Mouse (Mus musculus): Measurements from ENCODE around the gene Il34. TPM values are rescaled to one million over a fixed set of nuclear protein-coding genes. Genes with fewer than 3 reads are reported as not detected.

Gene Il34
- polyA plus RNA-seq, 1 experiment from 2014 or later = 8.8 TPM

DNA sequence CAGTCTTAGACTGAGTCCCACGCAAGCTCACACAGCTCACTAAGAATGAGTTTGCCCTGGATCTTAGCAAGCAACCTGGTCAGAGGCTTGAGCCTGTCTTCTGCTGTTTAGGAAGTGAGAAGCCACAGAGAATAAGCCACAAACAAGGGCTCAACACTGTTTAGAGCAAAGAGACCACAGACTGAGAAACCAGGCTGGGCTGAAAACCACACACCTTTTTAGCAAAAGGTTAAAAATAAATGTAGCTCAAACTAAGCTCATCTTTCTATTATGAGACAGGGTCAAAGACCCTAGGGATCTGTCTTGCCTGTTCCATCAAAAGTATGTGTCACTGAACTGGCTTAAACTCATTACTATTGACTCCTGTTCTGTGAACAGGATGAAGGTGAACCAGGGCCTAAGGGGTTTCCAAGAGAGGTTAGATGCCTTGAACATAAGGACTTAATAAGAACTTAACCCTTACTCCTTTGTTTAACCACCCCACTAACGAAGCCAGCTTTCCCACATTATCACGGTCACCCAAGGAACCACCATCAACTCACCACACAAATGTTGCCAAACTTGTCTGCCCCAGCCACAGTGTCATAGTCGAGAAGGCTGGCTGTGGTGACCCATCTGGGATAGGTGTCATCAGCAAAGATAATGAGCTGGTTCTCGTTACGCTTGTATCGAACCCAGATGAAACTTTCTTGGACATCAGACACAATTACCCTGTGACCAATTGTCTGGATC, 7.5 kb upstream of the Il34 start:
- Histone ChIP-seq H3K9me3 (ENCODE audit: control insufficient read depth, low read length) (no peaks in the 10 kb centered on the region), H3K27ac (ENCODE audit: low read depth, low read length) (no peak overlapping the region), H3K36me3 (ENCODE audit: control insufficient read depth, insufficient read depth, low read length) (peaks cover 71% of the 10 kb centered on the region), H3K27me3 (replicated peaks; ENCODE audit: control insufficient read depth, insufficient read depth, low read length) (no peaks in the 10 kb centered on the region), H3K4me2 (ENCODE audit: low read length) (no peak overlapping the region), H3K4me1 (ENCODE audit: control insufficient read depth, insufficient read depth, low read depth, low read length) (no peaks in the 10 kb centered on the region), H3K4me3 (ENCODE audit: low read length) (no peak overlapping the region), H3K9ac (ENCODE audit: low read depth, low read length) (no peak overlapping the region)
- WGBS = 93% methylated on average over 7 of the region's 7 CpGs
- no peak for ATAC-seq

DNA sequence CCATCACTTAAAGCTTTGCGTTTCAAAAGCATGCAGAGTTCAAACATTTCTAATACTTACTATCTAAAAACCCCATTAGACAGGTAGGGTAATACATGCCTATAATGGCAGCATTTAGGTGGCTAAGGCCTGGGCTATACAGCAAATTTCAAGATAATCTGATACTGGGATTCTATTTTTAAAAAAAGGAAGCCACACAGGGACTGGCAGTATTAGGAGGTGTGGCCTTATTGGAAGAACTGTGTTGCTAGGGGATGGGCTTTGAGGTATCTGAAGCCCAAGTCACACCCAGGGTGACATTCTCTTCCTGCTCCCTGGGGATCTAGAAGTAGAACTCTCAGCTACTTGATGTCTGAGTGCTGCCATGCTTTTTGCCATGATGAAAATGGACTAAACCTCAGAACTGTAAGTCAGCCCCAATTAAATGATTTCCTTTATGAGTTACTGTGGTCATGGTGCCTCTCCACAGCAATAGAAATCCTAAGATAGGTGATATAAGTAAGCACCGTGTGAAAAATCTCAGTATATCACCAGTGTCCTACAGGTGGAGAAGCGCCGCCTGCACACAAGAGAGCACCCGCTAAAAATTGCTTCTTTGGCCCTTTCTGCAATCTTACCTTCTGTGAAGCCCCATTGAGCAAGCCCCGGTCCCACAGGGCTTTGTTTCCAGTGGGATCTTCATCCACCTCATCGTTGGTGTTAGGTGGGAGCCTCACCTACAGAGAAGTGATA, 6.8 kb upstream of the Il34 start:
- whole genome bisulfite sequencing = 95% methylated on average over 7 of the region's 7 CpGs
- Histone ChIP-seq H3K4me2 (ENCODE audit: low read length) (no peak overlapping the region), H3K4me1 (ENCODE audit: control insufficient read depth, insufficient read depth, low read depth, low read length) (no peaks in the 10 kb centered on the region), H3K36me3 (ENCODE audit: control insufficient read depth, insufficient read depth, low read length) (peaks cover 68% of the 10 kb centered on the region), H3K27me3 (replicated peaks; ENCODE audit: control insufficient read depth, insufficient read depth, low read length) (no peaks in the 10 kb centered on the region), H3K9ac (ENCODE audit: low read depth, low read length) (no peak overlapping the region), H3K9me3 (ENCODE audit: control insufficient read depth, low read length) (no peaks in the 10 kb centered on the region), H3K27ac (ENCODE audit: low read depth, low read length) (no peak overlapping the region), H3K4me3 (ENCODE audit: low read length) (no peak overlapping the region)
- no peak for ATAC-seq

DNA sequence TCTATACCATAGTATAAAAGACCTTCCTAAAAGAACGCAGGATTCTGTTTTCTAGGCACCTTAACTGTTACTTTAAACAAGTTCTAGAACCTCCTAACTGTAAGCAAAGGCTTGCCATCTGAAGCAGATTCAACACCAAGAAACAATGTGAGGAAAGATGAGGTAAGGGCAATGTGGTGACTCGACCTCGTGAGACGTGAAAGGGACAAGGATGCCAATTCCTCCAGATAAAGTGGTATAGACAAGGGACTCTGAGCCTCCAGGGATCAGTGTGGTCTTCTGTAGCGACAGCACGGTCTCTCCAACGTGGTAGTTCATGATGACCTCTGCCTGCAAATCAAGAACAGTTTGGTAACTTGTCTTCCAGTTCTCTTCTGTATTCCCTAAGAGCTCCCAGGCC, 6.1 kb upstream of the Il34 start:
- no peak overlapping the region for H3K4me3 ChIP-seq (ENCODE audit: low read length)
- H3K9me3 ChIP-seq (ENCODE audit: control insufficient read depth, low read length) = no peaks in the 10 kb centered on the region
- ATAC-seq = no peak
- H3K4me2 ChIP-seq (ENCODE audit: low read length) = no peak overlapping the region
- 94% methylated on average over 7 of the region's 7 CpGs for WGBS
- no peaks in the 10 kb centered on the region for H3K4me1 ChIP-seq (ENCODE audit: control insufficient read depth, insufficient read depth, low read depth, low read length)
- H3K27ac ChIP-seq (ENCODE audit: low read depth, low read length) = no peak overlapping the region
- H3K27me3 ChIP-seq (replicated peaks; ENCODE audit: control insufficient read depth, insufficient read depth, low read length) = no peaks in the 10 kb centered on the region
- no peak overlapping the region for H3K9ac ChIP-seq (ENCODE audit: low read depth, low read length)
- peaks cover 62% of the 10 kb centered on the region for H3K36me3 ChIP-seq (ENCODE audit: control insufficient read depth, insufficient read depth, low read length)

DNA sequence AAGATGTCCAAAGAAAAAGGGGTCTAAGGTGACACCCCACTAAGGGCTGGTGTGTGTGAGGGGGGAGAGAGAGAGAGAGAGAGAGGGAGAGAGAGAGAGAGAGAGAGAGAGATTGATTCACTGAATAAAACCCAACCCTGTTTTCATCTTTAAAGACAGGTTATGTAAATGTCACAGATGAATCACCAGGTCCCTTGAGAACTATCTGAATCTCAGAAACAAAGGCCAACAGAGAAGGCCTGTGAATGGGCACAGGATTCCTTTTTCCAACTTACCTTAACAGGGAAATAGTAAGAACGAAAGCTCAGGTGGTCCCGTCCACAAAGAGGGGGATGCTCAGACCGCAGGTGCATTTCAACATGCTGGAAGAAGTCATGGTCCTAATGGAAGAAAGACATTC, 5.4 kb upstream of the Il34 start:
- H3K27ac ChIP-seq (ENCODE audit: low read depth, low read length) = no peak overlapping the region
- H3K36me3 ChIP-seq (ENCODE audit: control insufficient read depth, insufficient read depth, low read length) = peaks cover 59% of the 10 kb centered on the region
- no peaks in the 10 kb centered on the region for H3K9me3 ChIP-seq (ENCODE audit: control insufficient read depth, low read length)
- no peak overlapping the region for H3K4me2 ChIP-seq (ENCODE audit: low read length)
- H3K4me1 ChIP-seq (ENCODE audit: control insufficient read depth, insufficient read depth, low read depth, low read length) = no peaks in the 10 kb centered on the region
- WGBS = 92% methylated on average over 3 of the region's 3 CpGs
- no peaks in the 10 kb centered on the region for H3K27me3 ChIP-seq (replicated peaks; ENCODE audit: control insufficient read depth, insufficient read depth, low read length)
- ATAC-seq = no peak
- no peak overlapping the region for H3K9ac ChIP-seq (ENCODE audit: low read depth, low read length)
- no peak overlapping the region for H3K4me3 ChIP-seq (ENCODE audit: low read length)

DNA sequence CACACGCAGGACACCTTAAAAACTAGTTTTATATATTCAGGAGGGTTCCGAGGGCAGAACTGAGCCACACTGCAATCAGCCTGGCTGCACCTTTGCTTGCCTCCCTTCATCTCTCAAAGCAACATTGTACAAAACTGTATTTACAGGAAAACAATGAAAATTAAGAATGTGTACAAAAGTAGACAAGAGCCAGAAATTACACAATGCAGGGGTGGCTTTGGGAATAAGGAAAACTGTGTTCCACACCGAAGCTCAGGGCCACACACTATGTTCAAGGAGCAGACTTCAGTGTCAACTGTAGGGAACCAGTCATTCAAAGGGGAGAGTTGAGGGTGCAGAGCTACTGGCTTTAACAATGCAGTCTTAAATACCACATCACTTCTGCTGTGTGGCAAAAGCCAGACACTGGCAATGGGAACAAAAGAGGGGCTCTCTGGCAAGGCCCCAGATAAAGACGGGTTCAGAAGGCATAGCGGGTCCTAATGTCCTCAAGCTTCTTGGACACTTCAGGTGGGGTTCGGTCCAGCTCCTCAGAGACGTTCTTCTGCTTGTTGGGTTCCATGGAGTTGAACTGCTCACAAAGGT, 4.8 kb upstream of the Il34 start:
- Histone ChIP-seq H3K9ac (ENCODE audit: low read depth, low read length) (no peak overlapping the region), H3K36me3 (ENCODE audit: control insufficient read depth, insufficient read depth, low read length) (peaks cover 54% of the 10 kb centered on the region), H3K4me2 (ENCODE audit: low read length) (no peak overlapping the region), H3K27me3 (replicated peaks; ENCODE audit: control insufficient read depth, insufficient read depth, low read length) (no peaks in the 10 kb centered on the region), H3K4me3 (ENCODE audit: low read length) (no peak overlapping the region), H3K27ac (ENCODE audit: low read depth, low read length) (no peak overlapping the region), H3K9me3 (ENCODE audit: control insufficient read depth, low read length) (no peaks in the 10 kb centered on the region), H3K4me1 (ENCODE audit: control insufficient read depth, insufficient read depth, low read depth, low read length) (no peaks in the 10 kb centered on the region)
- no peak for ATAC-seq
- WGBS = 83% methylated on average over 7 of the region's 7 CpGs

DNA sequence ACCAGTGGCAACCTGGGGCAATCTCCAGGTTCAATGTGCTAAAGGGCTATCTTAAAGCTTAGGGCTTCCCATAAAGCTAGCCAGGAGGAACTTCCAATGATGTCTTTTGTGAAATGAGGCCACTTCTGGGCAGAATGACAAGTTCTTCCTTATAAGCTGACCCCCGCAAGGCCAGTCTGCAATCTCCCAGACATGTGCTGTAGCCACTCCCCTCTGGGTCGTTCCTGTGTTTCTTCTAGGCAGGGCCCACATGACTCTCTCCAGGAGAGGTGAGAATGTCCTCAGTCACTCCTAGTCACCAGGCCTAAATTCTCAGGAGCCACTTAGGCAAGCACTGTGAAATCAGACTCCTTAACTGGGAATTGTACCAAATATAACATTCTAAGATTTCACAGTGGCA, 4.1 kb upstream of the Il34 start:
- no peak for ATAC-seq
- Histone ChIP-seq H3K4me2 (ENCODE audit: low read length) (no peak overlapping the region), H3K9ac (ENCODE audit: low read depth, low read length) (no peak overlapping the region), H3K36me3 (ENCODE audit: control insufficient read depth, insufficient read depth, low read length) (peaks cover 49% of the 10 kb centered on the region), H3K4me3 (ENCODE audit: low read length) (no peak overlapping the region), H3K9me3 (ENCODE audit: control insufficient read depth, low read length) (no peaks in the 10 kb centered on the region), H3K27ac (ENCODE audit: low read depth, low read length) (no peak overlapping the region), H3K27me3 (replicated peaks; ENCODE audit: control insufficient read depth, insufficient read depth, low read length) (no peaks in the 10 kb centered on the region), H3K4me1 (ENCODE audit: control insufficient read depth, insufficient read depth, low read depth, low read length) (no peaks in the 10 kb centered on the region)
- WGBS = 66% methylated on average over 2 of the region's 2 CpGs

DNA sequence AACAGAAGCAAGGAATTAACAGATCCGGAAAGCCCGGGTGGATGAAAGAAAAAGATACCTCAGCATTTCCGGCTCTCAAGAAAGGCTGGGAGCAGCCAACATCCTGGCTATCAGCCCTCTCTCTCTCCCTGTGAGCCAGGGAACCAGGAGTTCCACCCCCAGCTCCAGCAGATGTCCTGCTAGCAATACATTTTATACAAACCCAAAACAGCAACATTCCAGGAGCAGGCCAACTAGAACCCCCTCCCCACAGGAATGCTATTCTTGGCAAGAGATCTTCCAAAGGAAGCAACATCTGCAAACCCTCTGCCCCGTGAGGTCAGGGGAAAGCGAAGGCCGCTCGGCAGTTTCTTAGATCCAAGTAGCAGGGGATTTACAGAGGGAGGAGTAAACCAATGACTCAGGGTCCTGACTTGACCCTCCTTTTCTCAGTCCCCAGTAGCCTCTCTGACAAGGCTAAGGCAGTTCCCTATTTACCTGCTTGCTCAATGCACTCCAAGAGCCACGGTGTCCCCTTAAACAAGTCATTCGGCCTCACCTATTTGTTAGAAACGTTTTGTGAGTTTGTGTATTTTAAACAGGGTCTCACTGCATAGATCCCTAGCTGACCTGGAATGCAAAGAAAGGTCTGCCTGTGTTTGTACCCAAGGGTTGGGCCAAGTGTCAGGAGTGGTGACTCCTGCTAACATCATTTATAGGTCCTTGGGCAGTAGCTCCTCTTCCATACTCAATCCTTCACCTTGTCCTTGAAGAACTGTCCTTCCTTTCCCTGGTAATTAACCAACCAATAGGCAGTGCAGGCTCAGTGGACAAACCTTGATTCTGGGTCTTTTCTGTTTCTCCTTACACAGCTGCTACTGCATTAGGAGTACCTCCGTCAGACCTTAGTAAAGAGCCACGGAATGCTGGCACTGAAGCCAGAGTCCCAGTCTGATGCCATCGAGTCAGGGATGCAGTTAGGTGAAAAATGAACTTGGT, 3.1 kb upstream of the Il34 start:
- Histone ChIP-seq H3K4me2 (ENCODE audit: low read length) (no peak overlapping the region), H3K9ac (ENCODE audit: low read depth, low read length) (no peak overlapping the region), H3K27ac (ENCODE audit: low read depth, low read length) (no peak overlapping the region), H3K9me3 (ENCODE audit: control insufficient read depth, low read length) (no peaks in the 10 kb centered on the region), H3K36me3 (ENCODE audit: control insufficient read depth, insufficient read depth, low read length) (peaks cover 38% of the 10 kb centered on the region), H3K4me1 (ENCODE audit: control insufficient read depth, insufficient read depth, low read depth, low read length) (no peaks in the 10 kb centered on the region), H3K27me3 (replicated peaks; ENCODE audit: control insufficient read depth, insufficient read depth, low read length) (no peaks in the 10 kb centered on the region), H3K4me3 (ENCODE audit: low read length) (no peak overlapping the region)
- no peak for ATAC-seq
- WGBS = 61% methylated on average over 13 of the region's 13 CpGs

DNA sequence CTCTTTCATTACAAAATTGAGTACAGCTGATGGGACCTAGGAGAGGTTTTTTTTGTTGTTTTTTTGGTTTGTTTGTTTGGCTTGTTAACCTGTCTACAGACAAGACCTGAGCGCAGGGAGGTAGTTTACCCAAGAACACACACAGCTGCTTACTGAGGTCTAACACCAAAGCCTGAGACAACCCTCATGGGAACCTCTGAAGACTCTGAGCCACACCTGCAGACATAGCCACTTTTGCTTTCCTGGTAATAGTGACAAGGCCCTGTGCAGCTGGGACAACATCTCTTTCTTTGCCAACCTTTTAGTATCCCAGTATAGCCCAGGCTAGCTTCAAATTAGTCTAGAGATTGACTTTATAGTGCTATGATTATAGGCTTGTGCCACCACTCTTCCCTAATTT, 422 bp upstream of the Il34 start:
- Histone ChIP-seq H3K4me3 (ENCODE audit: low read length) (no peak overlapping the region), H3K27ac (ENCODE audit: low read depth, low read length) (no peak overlapping the region), H3K27me3 (replicated peaks; ENCODE audit: control insufficient read depth, insufficient read depth, low read length) (no peaks in the 10 kb centered on the region), H3K36me3 (ENCODE audit: control insufficient read depth, insufficient read depth, low read length) (peaks cover 12% of the 10 kb centered on the region), H3K4me1 (ENCODE audit: control insufficient read depth, insufficient read depth, low read depth, low read length) (no peaks in the 10 kb centered on the region), H3K9ac (ENCODE audit: low read depth, low read length) (no peak overlapping the region; the same call in 1 of the 2 replicates), H3K4me2 (ENCODE audit: low read length) (no peak overlapping the region), H3K9me3 (ENCODE audit: control insufficient read depth, low read length) (no peaks in the 10 kb centered on the region)
- WGBS = 94% methylated on average over 1 of the region's 1 CpGs
- ATAC-seq = no peak

Measured in hindbrain, embryonic 16.5 days (tissue).